Mouse (Mus musculus) liver (tissue): ENCODE measurements around the gene Gm4792.

ENCODE experiments used
- DNase-seq: peaks from one replicate; pipeline ENCODE4 v3.0.0-alpha.2; 2020; ENCODE audit warnings: mixed read lengths

Gm4792 gene

DNA sequence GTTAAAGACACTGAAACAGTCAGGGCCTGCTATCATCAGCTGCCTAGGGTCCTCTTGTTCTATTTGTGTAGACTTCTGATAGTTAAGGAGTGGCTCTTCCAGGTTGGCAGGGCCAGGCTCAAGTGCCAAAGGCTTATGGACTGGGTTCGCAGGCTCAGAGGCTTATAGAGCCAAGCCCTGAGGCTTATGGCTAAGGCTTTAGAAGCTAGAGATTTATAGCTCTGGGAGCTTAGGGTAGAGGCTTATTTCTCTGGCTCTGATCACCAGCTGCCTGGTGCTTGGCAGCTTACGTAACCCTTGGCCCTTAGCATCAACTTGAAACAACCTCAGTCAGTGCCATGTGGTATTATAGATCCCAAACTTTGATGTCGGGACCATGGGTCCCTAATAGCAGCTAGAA is at the start of gene Gm4792:
Gm4792 (minus strand) TSS at position 233 of the 400 bp plus-strand sequence.
- DNase-seq: no peak

DNA sequence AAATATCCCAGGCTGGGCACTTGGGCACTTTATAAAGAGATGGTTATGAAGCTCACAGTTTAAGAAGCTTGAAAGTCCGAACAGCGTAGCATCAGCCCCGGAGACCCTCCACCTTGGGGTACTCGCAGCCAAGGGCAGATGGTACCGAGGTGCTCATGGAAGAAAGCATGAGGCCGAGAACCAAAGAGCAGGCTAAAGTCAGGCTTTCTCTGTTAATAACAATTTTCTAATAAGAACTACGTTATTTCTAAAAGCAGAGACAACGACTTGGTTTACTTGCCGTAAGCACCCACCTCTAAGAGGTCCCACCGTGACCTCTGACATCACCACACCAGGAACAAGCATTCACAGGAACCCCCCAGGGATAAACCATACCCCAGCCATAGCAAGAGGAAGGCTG is 49.5 kb upstream of the Gm4792 start:
- DNase-seq: no peak

DNA sequence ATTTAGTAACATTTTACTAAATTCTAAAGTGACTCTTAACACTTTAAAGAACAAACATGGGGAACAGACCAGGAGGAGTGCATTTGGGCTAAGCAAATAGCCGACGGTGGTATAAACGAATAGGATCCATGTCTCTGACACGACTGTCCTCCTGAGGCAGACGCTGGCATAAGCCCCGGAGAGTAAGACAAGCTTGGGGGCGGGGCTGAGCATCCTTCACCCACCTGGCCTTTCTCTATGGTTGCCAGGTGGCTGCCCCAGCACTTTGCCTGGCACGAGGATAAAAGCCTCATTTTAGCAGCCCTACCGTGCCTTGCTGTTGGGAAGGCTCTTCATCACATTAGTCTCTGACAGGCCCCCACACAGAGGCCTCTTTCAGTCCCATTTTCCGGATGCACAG is 48.8 kb upstream of the Gm4792 start:
- DNase-seq: no peak

GRCm38 (mm10) chr10:94346596-94346995 is 48.1 kb upstream of the Gm4792 start:
- no peak for DNase-seq

DNA sequence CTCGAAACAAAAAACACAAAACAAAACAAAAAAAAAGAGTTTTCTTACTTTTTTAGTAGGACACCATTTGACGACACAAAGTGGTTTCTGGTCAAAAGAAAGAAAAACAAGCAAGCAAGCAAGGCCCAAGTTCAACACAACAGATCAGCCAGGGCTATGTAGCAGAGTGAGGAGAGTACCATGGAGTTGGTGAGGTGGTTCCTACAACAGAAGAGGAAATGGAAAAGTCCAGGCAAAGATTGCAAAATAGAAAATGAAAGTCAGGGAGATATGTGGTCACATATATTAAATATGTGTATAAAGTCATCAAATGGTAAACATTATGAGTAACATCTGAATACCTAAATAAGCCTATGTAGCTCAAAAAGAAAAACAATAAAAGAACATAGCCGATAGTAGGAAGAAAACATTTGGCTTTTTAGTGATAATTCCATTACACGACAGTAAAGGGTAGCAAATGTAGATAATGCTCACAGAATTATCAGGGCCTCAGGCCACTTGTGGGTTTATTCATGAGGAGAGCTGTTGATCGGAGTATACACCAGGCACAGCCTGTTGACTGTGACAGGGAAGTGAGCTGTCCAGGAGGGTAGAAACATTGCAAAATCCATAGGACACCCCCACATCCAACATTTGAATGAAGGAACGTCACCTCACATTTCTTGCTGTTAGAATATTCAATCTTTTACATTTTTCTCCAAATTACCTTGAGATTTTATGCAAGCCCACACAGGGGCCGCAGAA is 47.2 kb upstream of the Gm4792 start:
- no peak for DNase-seq

DNA sequence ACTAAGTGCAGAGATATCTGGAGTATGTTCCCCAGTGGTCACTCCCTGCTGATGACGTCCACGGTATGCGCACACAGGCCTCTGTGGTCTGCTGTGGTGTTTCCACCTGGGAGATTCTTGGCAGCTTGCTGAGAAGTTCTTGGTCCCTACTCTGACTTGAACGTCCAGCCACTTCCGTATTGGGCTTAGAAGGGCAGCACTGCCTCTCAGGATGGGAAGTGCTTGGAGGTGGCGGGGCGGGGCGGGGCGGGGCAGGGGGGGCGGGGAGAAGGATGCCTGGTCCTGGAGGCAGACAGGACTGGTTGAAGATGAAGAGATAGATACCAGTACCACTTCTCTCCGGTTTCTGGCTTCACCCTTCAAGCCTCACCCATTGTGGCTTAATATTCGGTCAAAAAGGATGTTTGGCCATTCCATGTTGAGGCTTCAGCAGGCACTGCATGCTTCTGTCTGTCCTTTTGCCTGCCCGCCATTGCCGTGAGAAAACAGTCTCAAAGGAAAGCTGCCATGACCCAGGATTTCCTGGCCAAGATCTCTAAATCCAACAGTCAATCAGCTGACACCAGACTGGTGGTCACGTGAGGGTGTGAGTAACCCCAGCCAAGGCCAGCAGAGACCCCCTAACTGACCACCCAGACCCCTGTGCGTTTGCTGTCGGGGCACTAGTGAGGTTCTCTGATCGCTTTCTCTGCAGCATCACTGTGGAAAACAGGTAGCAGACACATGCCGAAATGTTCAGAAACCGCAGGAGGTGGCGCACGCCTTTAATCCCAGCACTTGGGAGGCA is 46.3 kb upstream of the Gm4792 start:
- peak; percentile 54 for DNase-seq

- no peak for DNase-seq
These were observed 45.1 kb upstream of the Gm4792 start for GRCm38 (mm10) chr10:94343581-94343980.

- DNase-seq: no peak
These were observed 43.8 kb upstream of the Gm4792 start for GRCm38 (mm10) chr10:94342256-94342655.

- DNase-seq: no peak
These were observed 43.0 kb upstream of the Gm4792 start for GRCm38 (mm10) chr10:94341501-94341900.

DNA sequence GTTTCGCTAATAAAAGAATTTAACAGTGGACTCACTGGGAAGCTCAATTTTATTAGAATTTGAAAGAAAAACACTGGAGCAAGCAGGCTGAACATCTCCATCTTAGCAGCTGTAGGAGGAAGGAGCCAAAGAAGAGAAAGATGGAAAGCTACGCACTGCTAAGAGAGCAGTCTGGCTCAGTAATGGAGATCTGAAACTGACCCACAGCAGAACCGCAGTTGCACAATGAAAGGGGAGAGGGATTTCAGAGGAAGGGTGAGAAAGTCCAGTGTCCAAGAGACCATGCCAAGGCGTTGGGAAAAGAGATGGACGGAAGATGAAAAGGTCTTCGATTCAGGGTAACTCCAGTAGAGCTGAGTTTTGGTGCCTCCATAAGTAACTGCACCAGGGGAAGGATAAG is 37.6 kb upstream of the Gm4792 start:
- no peak for DNase-seq

- no peak for DNase-seq
These were observed 36.5 kb upstream of the Gm4792 start for GRCm38 (mm10) chr10:94335047-94335446.

GRCm38 (mm10) chr10:94333328-94333727 is 34.8 kb upstream of the Gm4792 start:
- DNase-seq: no peak

DNA sequence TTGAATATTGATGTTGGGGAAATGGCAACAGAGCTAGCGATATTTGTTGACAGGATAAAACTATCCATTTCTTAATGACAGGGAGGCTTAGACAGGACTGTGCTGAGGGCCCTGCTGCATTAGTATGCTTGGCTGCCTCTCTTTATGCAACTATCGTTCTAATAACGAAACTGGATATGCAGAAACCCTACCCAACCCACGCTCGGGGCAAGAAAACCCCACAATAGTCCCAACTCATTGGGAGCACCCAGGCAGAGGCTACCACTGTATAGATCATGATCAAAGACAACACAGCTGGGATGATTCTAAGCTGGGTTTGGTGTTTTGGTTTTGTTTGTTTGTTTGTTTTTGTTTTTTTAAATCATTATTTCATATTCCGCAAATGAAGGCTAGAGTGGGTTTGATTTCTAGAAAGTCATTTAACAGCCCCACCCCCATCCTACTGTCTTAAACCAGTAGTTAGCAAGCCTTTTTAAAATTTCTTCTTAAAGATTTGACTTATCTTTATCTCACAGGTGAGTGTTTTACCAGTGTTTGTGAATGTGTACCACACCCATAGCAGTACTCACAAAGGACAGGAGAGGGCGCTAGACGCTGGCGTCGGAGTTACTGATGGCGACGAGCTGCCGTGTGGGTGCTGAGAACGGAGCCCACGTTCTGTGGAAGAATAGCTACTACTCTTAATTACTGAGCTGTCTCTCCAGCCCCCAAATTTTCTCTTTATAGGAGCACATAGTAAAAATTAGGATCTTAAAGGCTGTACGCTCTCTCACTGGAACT is 34.0 kb upstream of the Gm4792 start:
- no peak for DNase-seq

GRCm38 (mm10) chr10:94329962-94330361 is 31.5 kb upstream of the Gm4792 start:
- peak; percentile 18 for DNase-seq

- DNase-seq: no peak
These were observed 20.1 kb upstream of the Gm4792 start for GRCm38 (mm10) chr10:94318574-94318973.

GRCm38 (mm10) chr10:94313146-94313545 is 14.6 kb upstream of the Gm4792 start:
- DNase-seq: no peak

DNA sequence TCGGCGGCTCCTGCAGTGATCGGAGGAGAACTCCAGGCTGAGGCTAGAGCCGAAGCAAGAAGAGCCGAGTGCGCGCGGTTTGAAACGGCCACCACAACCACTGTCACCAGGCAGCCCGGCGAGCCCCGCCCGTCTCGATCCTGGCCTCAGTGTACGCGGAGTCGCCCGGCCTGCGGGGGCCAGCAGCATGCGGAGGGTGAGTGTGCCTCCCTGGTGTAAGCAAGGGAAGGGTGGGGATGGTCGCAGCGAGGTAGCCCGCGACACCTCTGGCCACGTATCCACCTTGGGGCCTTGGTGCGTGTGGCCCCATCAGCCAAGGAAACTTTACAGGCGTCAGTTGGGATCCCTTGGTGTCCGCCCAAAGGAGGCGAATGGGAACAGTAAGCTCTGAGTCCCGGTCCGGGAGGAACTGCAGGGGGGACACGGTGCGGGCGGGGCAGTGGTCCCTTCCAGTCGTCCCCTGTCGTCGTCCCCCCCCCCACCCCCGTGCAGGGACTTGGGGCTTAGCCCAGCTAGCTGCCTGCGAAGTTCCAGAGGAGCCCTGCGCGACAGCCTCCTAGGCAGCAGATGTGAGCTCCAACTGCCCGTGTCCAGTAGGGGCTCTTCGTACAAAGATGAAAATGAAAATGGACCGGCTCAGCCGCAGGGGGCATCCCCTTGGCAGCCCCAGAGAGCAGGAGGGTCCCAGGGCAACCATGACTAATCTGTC is 13.7 kb upstream of the Gm4792 start:
- DNase-seq: peak; percentile 11

- no peak for DNase-seq
These were observed 13.1 kb upstream of the Gm4792 start, which contains the start of gene Tmcc3 for GRCm38 (mm10) chr10:94311511-94312006. Tmcc3 (plus strand) TSS chr10:94311949.

GRCm38 (mm10) chr10:94310499-94311267 is 12.2 kb upstream of the Gm4792 start:
- DNase-seq: no peak

DNA sequence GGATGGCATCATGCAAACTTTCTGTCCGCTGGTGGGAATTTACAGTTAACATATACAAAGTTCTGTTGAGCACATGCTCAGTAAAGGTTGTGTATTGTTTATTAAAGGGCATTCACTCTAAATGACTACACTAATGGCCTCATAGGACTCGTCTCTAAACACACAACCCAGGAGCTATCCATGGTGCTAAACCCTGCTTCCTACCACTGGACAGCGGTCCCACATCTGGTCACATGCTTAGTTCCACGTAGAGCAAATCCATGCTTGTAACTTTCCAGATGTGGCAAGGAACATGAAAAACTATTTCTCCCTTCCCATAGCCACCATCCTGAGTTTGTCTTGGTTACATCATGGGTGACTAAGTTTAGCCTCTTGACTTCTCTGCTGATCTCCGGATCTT is 7.0 kb upstream of the Gm4792 start:
- peak; percentile 32 for DNase-seq

- no peak for DNase-seq
These were observed 5.7 kb upstream of the Gm4792 start for GRCm38 (mm10) chr10:94304064-94304657.
